Mouse (Mus musculus): ENCODE data around the gene Wdr37.

The Wdr37 gene

GRCm38 (mm10) chr13:8839937-8840336 lies 31.8 kb downstream of the Wdr37 start:
- DNase-seq (ENCODE audit: low spot score) = no peak

GRCm38 (mm10) chr13:8839111-8839510 lies 32.6 kb downstream of the Wdr37 start:
- DNase-seq (ENCODE audit: low spot score) = no peak

GRCm38 (mm10) chr13:8838394-8838793 lies 33.3 kb downstream of the Wdr37 start:
- no peak for DNase-seq (ENCODE audit: low spot score)

- peak; percentile 53 for DNase-seq (ENCODE audit: low spot score)
Observed at GRCm38 (mm10) chr13:8834573-8834972, 37.1 kb downstream of the Wdr37 start.

GRCm38 (mm10) chr13:8831546-8832251 lies 40.0 kb downstream of the Wdr37 start:
- no peak for DNase-seq (ENCODE audit: low spot score)

- DNase-seq (ENCODE audit: low spot score) = no peak
Observed at GRCm38 (mm10) chr13:8830696-8831095, 41.0 kb downstream of the Wdr37 start.

GRCm38 (mm10) chr13:8829784-8830183 lies 41.9 kb downstream of the Wdr37 start:
- no peak for DNase-seq (ENCODE audit: low spot score)

- no peak for DNase-seq (ENCODE audit: low spot score)
Observed at GRCm38 (mm10) chr13:8828946-8829345, 42.8 kb downstream of the Wdr37 start.

- no peak for DNase-seq (ENCODE audit: low spot score)
Observed at GRCm38 (mm10) chr13:8823546-8823945, 48.2 kb downstream of the Wdr37 start.

GRCm38 (mm10) chr13:8823120-8823519 lies 48.6 kb downstream of the Wdr37 start:
- DNase-seq (ENCODE audit: low spot score) = no peak

- DNase-seq (ENCODE audit: low spot score) = no peak
Observed at GRCm38 (mm10) chr13:8822201-8822600, 49.5 kb downstream of the Wdr37 start.

GRCm38 (mm10) chr13:8805931-8806330 lies 65.8 kb downstream of the Wdr37 start:
- DNase-seq (ENCODE audit: low spot score) = no peak

- DNase-seq (ENCODE audit: low spot score) = no peak
Observed at GRCm38 (mm10) chr13:8800576-8800975, 71.1 kb downstream of the Wdr37 start.

GRCm38 (mm10) chr13:8793217-8793616 lies 78.5 kb downstream of the Wdr37 start:
- DNase-seq (ENCODE audit: low spot score) = no peak

GRCm38 (mm10) chr13:8785185-8785584 lies 86.5 kb downstream of the Wdr37 start:
- peak; percentile 39 for DNase-seq (ENCODE audit: low spot score)

GRCm38 (mm10) chr13:8784308-8785061 lies 87.2 kb downstream of the Wdr37 start:
- no peak for DNase-seq (ENCODE audit: low spot score)

- no peak for DNase-seq (ENCODE audit: low spot score)
Observed at GRCm38 (mm10) chr13:8783686-8784307, 87.9 kb downstream of the Wdr37 start.

- DNase-seq (ENCODE audit: low spot score) = no peak
Observed at GRCm38 (mm10) chr13:8782636-8783035, 89.1 kb downstream of the Wdr37 start.

- no peak for DNase-seq (ENCODE audit: low spot score)
Observed at GRCm38 (mm10) chr13:8780441-8780840, 91.3 kb downstream of the Wdr37 start.

GRCm38 (mm10) chr13:8770616-8771015 lies 101.1 kb downstream of the Wdr37 start:
- DNase-seq (ENCODE audit: low spot score) = no peak

GRCm38 (mm10) chr13:8769654-8770227 lies 102.0 kb downstream of the Wdr37 start:
- DNase-seq (ENCODE audit: low spot score) = no peak

GRCm38 (mm10) chr13:8760940-8761339 lies 110.8 kb downstream of the Wdr37 start:
- no peak for DNase-seq (ENCODE audit: low spot score)

Measured in layer of hippocampus, adult 9-10 months (tissue).